Mouse (Mus musculus) thymus, adult 2 months (tissue): ENCODE results near the gene E030018B13Rik. TPM values are rescaled to one million over a fixed set of nuclear protein-coding genes. Genes with fewer than 3 reads are reported as not detected.

Source experiments
- DNase-seq: peaks from one replicate; pipeline ENCODE4 v3.0.0; 2021
- H3K27ac ChIP-seq: fragments of 200-500 bp; 2 replicates; pipeline ENCODE4 v1.5.1; 2012; ENCODE audit warnings: low read length, control low read depth; ENCODE audit not compliant: control insufficient read depth, insufficient read depth
- H3K27me3 ChIP-seq: fragments of 200-500 bp; 2 replicates; pipeline ENCODE4 v1.6.1; 2012; ENCODE audit warnings: mild to moderate bottlenecking, low read length, moderate library complexity, mixed read lengths; ENCODE audit not compliant: control insufficient read depth, insufficient read depth
- H3K36me3 ChIP-seq: fragments of 200-500 bp; 2 replicates; pipeline ENCODE4 v1.6.1; 2012; ENCODE audit warnings: mild to moderate bottlenecking, low read length, moderate library complexity; ENCODE audit not compliant: control insufficient read depth, insufficient read depth
- H3K4me1 ChIP-seq: fragments of 200-500 bp; replicated peaks from 2 replicates; pipeline ENCODE4 v1.6.1; 2012; ENCODE audit warnings: low read length; ENCODE audit not compliant: control insufficient read depth, insufficient read depth
- H3K4me3 ChIP-seq: fragments of 200-500 bp; 2 replicates; pipeline ENCODE4 v1.5.1; 2012; ENCODE audit warnings: mild to moderate bottlenecking, low read length, control low read depth, moderate library complexity; ENCODE audit not compliant: control insufficient read depth, insufficient read depth
- CTCF ChIP-seq: fragments of 200-500 bp; IDR thresholded peaks from 2 replicates; pipeline ENCODE4 v1.5.1; 2012; ENCODE audit warnings: mild to moderate bottlenecking, control low read depth, low read length, moderate library complexity, borderline replicate concordance; ENCODE audit not compliant: control insufficient read depth, poor library complexity, insufficient read depth; ENCODE audit errors: extremely low read depth
- POLR2A ChIP-seq: fragments of 200-500 bp; IDR thresholded peaks from 2 replicates; pipeline ENCODE4 v1.6.1; 2012; ENCODE audit warnings: mild to moderate bottlenecking, low read length, control low read depth, moderate library complexity; ENCODE audit not compliant: control insufficient read depth, poor library complexity, insufficient read depth; ENCODE audit errors: extremely low read depth
- WGBS: fragments of 180-500 bp; shearing (Covaris S2); methylation state at CpG from one replicate; pipeline ENCODE4 v1.1.7; 2018; 5-methylcytosine and 5-hydroxymethylcytosine counted together
- polyA plus RNA-seq: library from polyadenylated mRNA; depleted of rRNA; stranded (reverse); fragments of >200 nt; gene quantifications from 2 replicates; pipeline ENCODE4 v1.2.3, GENCODE M21; 2012

The E030018B13Rik gene
- polyA plus RNA-seq, 1 experiment: not detected

- DNase-seq: no peak
- Histone ChIP-seq H3K4me3 (no peak overlapping the region), H3K27me3 (no peaks in the 10 kb centered on the region), H3K27ac (no peak overlapping the region), H3K36me3 (no peaks in the 10 kb centered on the region), H3K4me1 (peaks cover 45% of the 10 kb centered on the region)
- WGBS: 95% methylated on average over 14 of the region's 14 CpGs
- TF ChIP-seq POLR2A (no peak), CTCF (no peak)
These were observed 39.6 kb downstream of the E030018B13Rik start for GRCm38 (mm10) chr7:63956138-63956823.

GRCm38 (mm10) chr7:63956981-63957713 lies 40.5 kb downstream of the E030018B13Rik start:
- no peak for TF ChIP-seq CTCF
- TF ChIP-seq POLR2A: no peak
- 39% methylated on average over 16 of the region's 16 CpGs for WGBS
- no peaks in the 10 kb centered on the region for H3K36me3 ChIP-seq
- no peak overlapping the region for H3K4me3 ChIP-seq
- peaks cover 45% of the 10 kb centered on the region for H3K4me1 ChIP-seq
- DNase-seq: peak; percentile 46
- H3K27me3 ChIP-seq: no peaks in the 10 kb centered on the region
- H3K27ac ChIP-seq: peak overlapping the region; percentile 46; the same call in 1 of the 2 replicates

GRCm38 (mm10) chr7:63957872-63958640 lies 41.4 kb downstream of the E030018B13Rik start:
- TF ChIP-seq POLR2A: no peak
- H3K36me3 ChIP-seq: no peaks in the 10 kb centered on the region

GRCm38 (mm10) chr7:63963632-63964031 lies 47.0 kb downstream of the E030018B13Rik start:
- DNase-seq: no peak
- TF ChIP-seq POLR2A (no peak), CTCF (no peak)
- no peak overlapping the region for H3K27ac ChIP-seq
- H3K27me3 ChIP-seq: no peaks in the 10 kb centered on the region
- no peak overlapping the region for H3K4me3 ChIP-seq
- H3K36me3 ChIP-seq: no peaks in the 10 kb centered on the region
- WGBS: 93% methylated on average over 5 of the region's 5 CpGs
- peaks cover 56% of the 10 kb centered on the region for H3K4me1 ChIP-seq

More at GRCm38 (mm10) chr7:63957872-63958640, 41.4 kb downstream of the E030018B13Rik start:
- DNase-seq: no peak
- Histone ChIP-seq H3K4me1 (peaks cover 48% of the 10 kb centered on the region), H3K27me3 (no peaks in the 10 kb centered on the region), H3K27ac (no peak overlapping the region), H3K4me3 (no peak overlapping the region)
- WGBS: 85% methylated on average over 12 of the region's 12 CpGs

GRCm38 (mm10) chr7:63964121-63964520 lies 47.5 kb downstream of the E030018B13Rik start:
- 90% methylated on average over 6 of the region's 6 CpGs for WGBS
- H3K36me3 ChIP-seq: no peaks in the 10 kb centered on the region
- no peak overlapping the region for H3K4me3 ChIP-seq
- H3K27ac ChIP-seq: no peak overlapping the region
- DNase-seq: no peak
- no peaks in the 10 kb centered on the region for H3K27me3 ChIP-seq
- peaks cover 53% of the 10 kb centered on the region for H3K4me1 ChIP-seq
- TF ChIP-seq CTCF (no peak), POLR2A (no peak)

GRCm38 (mm10) chr7:63965135-63965534 lies 48.5 kb downstream of the E030018B13Rik start:
- DNase-seq: no peak
- Histone ChIP-seq H3K4me1 (peaks cover 56% of the 10 kb centered on the region), H3K36me3 (no peaks in the 10 kb centered on the region), H3K4me3 (no peak overlapping the region), H3K27me3 (no peaks in the 10 kb centered on the region), H3K27ac (peak overlapping the region; percentile 71)
- TF ChIP-seq POLR2A: no peak
- 0 out of 2 replicates have a peak, but pooled peaks have one; percentile 12 for TF ChIP-seq CTCF
- WGBS: 70% methylated on average over 2 of the region's 2 CpGs
